Mouse (Mus musculus) neural tube, embryonic 11.5 days (tissue): Measurements from ENCODE around the gene Srebf1. TPM values are rescaled to one million over a fixed set of nuclear protein-coding genes. Genes with fewer than 3 reads are reported as not detected.

ENCODE experiments used
- ATAC-seq: fragments of 200-750 bp; cut with Nextera tagmentation; 2 replicates; pipeline ENCODE4 v1.8.0; 2017; ENCODE audit warnings: moderate number of reproducible peaks, mild to moderate bottlenecking, moderate TSS enrichment, moderate library complexity; ENCODE audit not compliant: insufficient read depth, low FRiP score, low TSS enrichment
- DNase-seq: peaks from one replicate; pipeline ENCODE4 v3.0.0-alpha.2; 2015; ENCODE audit warnings: low spot score
- H3K27ac ChIP-seq: fragments of 300-500 bp; sonication (generic); 2 replicates; pipeline ENCODE4 v1.5.1; 2014; ENCODE audit warnings: low read depth, mild to moderate bottlenecking, low read length
- H3K27me3 ChIP-seq: fragments of 300-500 bp; sonication (generic); 2 replicates; pipeline ENCODE4 v1.6.1; 2014; ENCODE audit warnings: mild to moderate bottlenecking, low read length, mixed read lengths; ENCODE audit not compliant: control insufficient read depth, insufficient read depth
- H3K36me3 ChIP-seq: fragments of 300-500 bp; sonication (generic); 2 replicates; pipeline ENCODE4 v1.6.1; 2014; ENCODE audit warnings: mild to moderate bottlenecking, low read length, moderate library complexity, mixed read lengths; ENCODE audit not compliant: control insufficient read depth, insufficient read depth
- H3K4me1 ChIP-seq: fragments of 300-500 bp; sonication (generic); 2 replicates; pipeline ENCODE4 v1.6.1; 2014; ENCODE audit warnings: low read length, mixed read lengths; ENCODE audit not compliant: control insufficient read depth, insufficient read depth
- H3K4me2 ChIP-seq: fragments of 300-500 bp; sonication (generic); 2 replicates; pipeline ENCODE4 v1.6.1; 2014; ENCODE audit warnings: low read depth, mild to moderate bottlenecking, moderate library complexity
- H3K4me3 ChIP-seq: fragments of 300-500 bp; sonication (generic); 2 replicates; pipeline ENCODE4 v1.5.1; 2014; ENCODE audit warnings: low read depth, low read length
- H3K9ac ChIP-seq: fragments of 300-500 bp; sonication (generic); 2 replicates; pipeline ENCODE4 v1.6.1; 2014; ENCODE audit warnings: mild to moderate bottlenecking, low read length
- H3K9me3 ChIP-seq: fragments of 300-500 bp; sonication (generic); 2 replicates; pipeline ENCODE4 v1.6.1; 2016; ENCODE audit warnings: low read length; ENCODE audit not compliant: control insufficient read depth
- WGBS: fragments of 180-500 bp; shearing (Covaris S2); extraction: QIAGEN DNeasy Blood & Tissue Kit; methylation state at CpG from one replicate; pipeline ENCODE4 v1.1.7; 2014; 5-methylcytosine and 5-hydroxymethylcytosine counted together
- polyA plus RNA-seq: library from polyadenylated mRNA; unstranded; fragments of >200 nt; fragmentation: Nextera tagmentation; extraction: Ambion mirVana; gene quantifications from 2 replicates; pipeline ENCODE4 v1.2.1, GENCODE M21; 2014

Srebf1 gene
- polyA plus RNA-seq, 1 experiment from 2014 or later: 54.7 TPM

DNA sequence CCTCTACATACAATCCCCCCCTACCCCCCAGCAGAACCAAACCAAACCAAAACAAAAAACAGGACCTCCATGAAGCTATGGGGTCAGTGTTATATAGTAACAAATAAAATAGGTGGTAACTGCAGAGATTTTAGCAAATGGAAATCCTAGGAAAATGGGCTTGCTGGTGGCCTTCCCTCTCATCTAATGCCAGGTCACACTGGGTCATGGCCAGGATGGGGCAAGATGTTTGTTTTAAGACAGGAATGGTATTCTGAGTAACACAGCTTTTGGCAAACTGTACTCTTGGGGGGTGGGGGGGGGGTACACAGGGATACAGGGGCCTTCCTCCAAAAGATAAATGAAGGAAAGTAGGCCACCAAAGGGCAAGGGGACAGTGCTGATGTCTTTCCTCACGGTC lies 59.8 kb downstream of the Srebf1 start:
- Histone ChIP-seq H3K9ac (no peak overlapping the region), H3K36me3 (no peaks in the 10 kb centered on the region; the same call in none of the 2 replicates), H3K4me3 (no peak overlapping the region), H3K4me2 (no peak overlapping the region), H3K9me3 (no peaks in the 10 kb centered on the region), H3K4me1 (peaks cover 11% of the 10 kb centered on the region), H3K27me3 (no peaks in the 10 kb centered on the region), H3K27ac (no peak overlapping the region)
- WGBS: 100% methylated on average over 1 of the region's 1 CpGs
- DNase-seq (no peak), ATAC-seq (no peak)

- Histone ChIP-seq H3K9ac (no peak overlapping the region), H3K27me3 (no peaks in the 10 kb centered on the region), H3K27ac (peak overlapping the region; percentile 37; the same call in 1 of the 2 replicates), H3K4me3 (no peak overlapping the region), H3K9me3 (no peaks in the 10 kb centered on the region), H3K36me3 (no peaks in the 10 kb centered on the region; the same call in none of the 2 replicates), H3K4me2 (no peak overlapping the region), H3K4me1 (peaks cover 11% of the 10 kb centered on the region)
- 75% methylated on average over 9 of the region's 9 CpGs for WGBS
- DNase-seq: no peak
- no peak for ATAC-seq
Observed at GRCm38 (mm10) chr11:60161146-60161874, 61.1 kb downstream of the Srebf1 start.

DNA sequence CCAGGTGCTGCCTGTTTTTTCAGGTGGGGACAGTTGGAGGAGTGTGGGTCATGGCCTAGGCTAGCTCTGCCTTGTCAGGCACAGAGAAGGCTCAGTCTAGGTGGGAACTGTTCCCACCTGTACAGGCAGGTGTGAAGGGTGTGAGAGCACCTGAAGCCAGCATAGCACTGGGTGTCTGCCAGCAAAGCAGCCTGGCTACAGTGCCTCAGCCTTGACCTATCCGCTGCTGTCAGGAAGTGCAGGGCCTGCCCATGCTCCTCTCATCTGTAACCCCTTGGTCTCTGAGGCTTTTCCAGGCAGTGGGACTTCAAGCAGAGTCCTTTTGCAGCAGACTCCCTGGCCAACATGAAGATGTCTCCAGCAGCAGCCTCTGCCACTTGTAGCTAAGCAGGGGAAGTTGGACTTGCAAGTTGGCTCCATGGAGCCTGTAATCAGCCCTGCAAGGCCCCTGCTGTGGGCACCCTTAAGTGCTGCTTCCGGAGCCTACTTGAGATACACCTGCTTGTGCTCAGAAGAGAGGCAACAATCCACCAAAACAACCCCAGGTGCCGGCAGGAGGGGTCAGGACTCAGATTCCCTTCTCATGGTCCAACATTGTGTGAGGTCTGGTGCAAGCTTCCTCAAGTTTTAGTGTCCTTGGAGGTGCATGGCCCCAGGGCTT lies 61.8 kb downstream of the Srebf1 start:
- H3K4me3 ChIP-seq: no peak overlapping the region
- H3K27me3 ChIP-seq: no peaks in the 10 kb centered on the region
- no peak for ATAC-seq
- peaks cover 11% of the 10 kb centered on the region for H3K4me1 ChIP-seq
- 0 out of 2 replicates have a peak overlapping the region, but pooled peaks have one; percentile 11 for H3K27ac ChIP-seq
- no peak overlapping the region for H3K9ac ChIP-seq
- WGBS: 75% methylated on average over 3 of the region's 3 CpGs
- DNase-seq: no peak
- H3K36me3 ChIP-seq: no peaks in the 10 kb centered on the region; the same call in none of the 2 replicates
- no peaks in the 10 kb centered on the region for H3K9me3 ChIP-seq
- H3K4me2 ChIP-seq: no peak overlapping the region

DNA sequence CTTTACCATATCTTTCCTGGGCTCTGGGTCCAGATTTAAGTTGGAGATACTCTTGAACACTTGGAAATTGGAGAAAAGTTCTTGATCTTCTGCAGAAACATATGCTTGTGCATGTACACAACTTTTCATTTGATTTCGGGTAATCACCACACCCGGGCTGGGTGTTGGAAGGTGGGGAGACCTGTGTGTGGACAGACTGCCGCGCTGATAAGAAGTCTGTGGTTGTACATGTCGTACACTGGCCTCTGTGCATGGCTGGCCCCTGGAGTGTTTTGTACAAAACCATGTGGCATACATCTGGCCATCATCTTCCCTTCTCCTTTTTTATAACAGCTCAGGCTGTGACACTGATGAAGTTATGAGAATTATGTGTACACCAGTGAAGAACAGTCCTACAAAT lies 62.4 kb downstream of the Srebf1 start:
- peaks cover 11% of the 10 kb centered on the region for H3K4me1 ChIP-seq
- H3K9ac ChIP-seq: no peak overlapping the region
- 82% methylated on average over 5 of the region's 5 CpGs for WGBS
- H3K27ac ChIP-seq: no peak overlapping the region
- H3K36me3 ChIP-seq: no peaks in the 10 kb centered on the region; the same call in none of the 2 replicates
- H3K9me3 ChIP-seq: no peaks in the 10 kb centered on the region
- H3K27me3 ChIP-seq: no peaks in the 10 kb centered on the region
- no peak for ATAC-seq
- DNase-seq: no peak
- H3K4me3 ChIP-seq: no peak overlapping the region
- no peak overlapping the region for H3K4me2 ChIP-seq

GRCm38 (mm10) chr11:60158271-60158670 lies 64.1 kb downstream of the Srebf1 start:
- no peak for DNase-seq
- H3K4me1 ChIP-seq: peaks cover 11% of the 10 kb centered on the region

DNA sequence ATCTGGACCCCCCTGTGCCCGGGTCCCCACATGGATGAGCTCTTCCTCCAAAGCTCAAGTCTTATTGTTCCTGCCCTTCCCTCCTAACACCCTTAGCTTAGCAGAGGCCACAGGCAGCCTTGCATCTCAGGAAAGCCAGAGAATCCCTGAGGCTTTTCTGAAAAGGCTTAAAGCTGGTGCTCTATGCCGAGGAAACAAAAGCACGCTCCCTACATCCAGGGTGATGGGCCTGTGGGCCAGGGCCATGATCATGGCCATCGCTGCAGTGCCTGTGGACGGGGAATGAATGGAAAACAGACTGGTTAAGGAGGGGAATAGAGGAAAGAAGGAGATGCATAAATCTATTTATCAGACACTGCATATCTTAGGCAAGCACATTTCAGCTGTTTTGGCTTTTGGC lies 66.7 kb downstream of the Srebf1 start:
- H3K27ac ChIP-seq: no peak overlapping the region
- no peak overlapping the region for H3K4me3 ChIP-seq
- DNase-seq (no peak), ATAC-seq (no peak)
- no peak overlapping the region for H3K9ac ChIP-seq
- no peaks in the 10 kb centered on the region for H3K27me3 ChIP-seq
- H3K9me3 ChIP-seq: no peaks in the 10 kb centered on the region
- no peak overlapping the region for H3K4me2 ChIP-seq
- peaks cover 7% of the 10 kb centered on the region; the same call in 1 of the 2 replicates for H3K4me1 ChIP-seq
- no peaks in the 10 kb centered on the region; the same call in 1 of the 2 replicates for H3K36me3 ChIP-seq
- WGBS: 80% methylated on average over 5 of the region's 5 CpGs

More at GRCm38 (mm10) chr11:60158271-60158670, 64.1 kb downstream of the Srebf1 start:
- Histone ChIP-seq H3K27ac (no peak overlapping the region), H3K27me3 (no peaks in the 10 kb centered on the region), H3K4me2 (no peak overlapping the region), H3K4me3 (no peak overlapping the region), H3K9ac (no peak overlapping the region), H3K9me3 (no peaks in the 10 kb centered on the region), H3K36me3 (no peaks in the 10 kb centered on the region; the same call in none of the 2 replicates)
- ATAC-seq: no peak
- 88% methylated on average over 4 of the region's 4 CpGs for WGBS

DNA sequence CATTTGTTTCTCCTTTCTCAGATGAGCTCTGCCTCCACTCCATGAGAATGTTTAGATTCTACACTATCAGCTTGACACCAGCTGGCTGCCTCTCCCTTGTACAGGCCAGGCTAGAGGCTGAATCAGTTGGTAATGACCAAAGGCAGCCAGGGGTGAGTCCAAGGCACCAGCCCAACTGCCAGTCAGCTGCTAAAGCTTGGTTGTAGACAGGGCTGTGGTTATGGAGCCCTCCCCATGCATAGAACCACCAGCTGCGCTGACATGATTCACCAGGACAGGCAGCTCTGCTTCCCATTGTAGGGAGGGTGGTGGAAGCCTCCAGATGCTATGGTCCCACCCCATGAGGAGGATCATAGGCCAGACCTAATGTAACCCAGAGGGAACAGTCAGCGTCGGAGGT lies 68.4 kb downstream of the Srebf1 start:
- no peak for ATAC-seq
- Histone ChIP-seq H3K9me3 (no peaks in the 10 kb centered on the region), H3K4me1 (0 out of 2 replicates have a peak, but pooled peaks cover 3% of the 10 kb centered on the region), H3K36me3 (no peaks in the 10 kb centered on the region), H3K4me3 (no peak overlapping the region), H3K27ac (no peak overlapping the region), H3K9ac (no peak overlapping the region), H3K27me3 (no peaks in the 10 kb centered on the region), H3K4me2 (no peak overlapping the region)
- DNase-seq: no peak
- WGBS: 95% methylated on average over 3 of the region's 3 CpGs

DNA sequence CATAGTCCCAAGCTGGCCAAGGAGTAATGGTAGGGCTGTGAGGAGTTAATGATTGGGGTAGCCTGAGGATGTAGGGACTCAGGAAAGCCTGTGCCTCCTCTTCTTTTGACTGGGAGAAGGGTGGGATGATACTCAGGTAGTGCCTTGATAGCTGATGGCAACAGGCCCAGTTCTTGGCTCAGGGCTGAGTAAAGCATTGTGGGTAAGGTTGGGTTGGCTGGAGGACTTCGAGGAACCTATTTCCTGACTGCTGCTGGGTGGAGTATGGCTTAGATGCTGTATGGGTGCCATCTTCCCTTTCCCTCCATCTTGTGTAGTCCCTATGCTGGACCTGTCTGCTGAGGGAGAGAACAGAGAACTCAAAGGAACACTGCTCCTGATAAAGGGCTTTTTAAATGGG lies 70.0 kb downstream of the Srebf1 start:
- Histone ChIP-seq H3K4me1 (no peaks in the 10 kb centered on the region), H3K4me2 (no peak overlapping the region), H3K9me3 (no peaks in the 10 kb centered on the region), H3K27ac (no peak overlapping the region), H3K27me3 (no peaks in the 10 kb centered on the region), H3K9ac (no peak overlapping the region), H3K4me3 (no peak overlapping the region), H3K36me3 (no peaks in the 10 kb centered on the region)
- WGBS: 92% methylated on average over 1 of the region's 1 CpGs
- no peak for DNase-seq
- no peak for ATAC-seq

DNA sequence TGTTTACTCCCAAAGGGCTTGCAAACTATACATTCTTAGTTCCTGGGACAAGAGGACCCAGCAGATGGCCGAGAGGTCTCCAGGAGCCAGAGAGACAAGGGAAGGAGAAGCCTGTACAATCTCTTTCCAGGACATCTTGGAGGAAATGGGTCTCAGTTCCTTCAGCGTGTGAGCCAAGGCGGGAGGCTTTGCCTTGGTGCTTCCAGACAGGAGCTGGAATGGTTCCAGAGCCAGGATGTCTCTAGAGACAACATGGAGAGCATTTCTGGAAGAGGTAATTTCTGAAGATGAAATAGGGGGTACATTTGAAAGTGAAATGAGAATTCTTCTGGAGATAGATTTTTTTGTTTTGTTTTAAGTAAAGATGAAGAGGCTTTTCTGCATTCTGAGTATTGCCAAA lies 71.7 kb downstream of the Srebf1 start:
- no peaks in the 10 kb centered on the region for H3K9me3 ChIP-seq
- H3K4me2 ChIP-seq: no peak overlapping the region
- DNase-seq (no peak), ATAC-seq (no peak)
- no peak overlapping the region for H3K4me3 ChIP-seq
- WGBS: 91% methylated on average over 3 of the region's 3 CpGs
- no peak overlapping the region for H3K9ac ChIP-seq
- no peaks in the 10 kb centered on the region for H3K36me3 ChIP-seq
- no peaks in the 10 kb centered on the region for H3K27me3 ChIP-seq
- no peak overlapping the region for H3K27ac ChIP-seq
- H3K4me1 ChIP-seq: no peaks in the 10 kb centered on the region
